ENCODE assay signal across 8 mouse cellular contexts in the genomic region with DNA sequence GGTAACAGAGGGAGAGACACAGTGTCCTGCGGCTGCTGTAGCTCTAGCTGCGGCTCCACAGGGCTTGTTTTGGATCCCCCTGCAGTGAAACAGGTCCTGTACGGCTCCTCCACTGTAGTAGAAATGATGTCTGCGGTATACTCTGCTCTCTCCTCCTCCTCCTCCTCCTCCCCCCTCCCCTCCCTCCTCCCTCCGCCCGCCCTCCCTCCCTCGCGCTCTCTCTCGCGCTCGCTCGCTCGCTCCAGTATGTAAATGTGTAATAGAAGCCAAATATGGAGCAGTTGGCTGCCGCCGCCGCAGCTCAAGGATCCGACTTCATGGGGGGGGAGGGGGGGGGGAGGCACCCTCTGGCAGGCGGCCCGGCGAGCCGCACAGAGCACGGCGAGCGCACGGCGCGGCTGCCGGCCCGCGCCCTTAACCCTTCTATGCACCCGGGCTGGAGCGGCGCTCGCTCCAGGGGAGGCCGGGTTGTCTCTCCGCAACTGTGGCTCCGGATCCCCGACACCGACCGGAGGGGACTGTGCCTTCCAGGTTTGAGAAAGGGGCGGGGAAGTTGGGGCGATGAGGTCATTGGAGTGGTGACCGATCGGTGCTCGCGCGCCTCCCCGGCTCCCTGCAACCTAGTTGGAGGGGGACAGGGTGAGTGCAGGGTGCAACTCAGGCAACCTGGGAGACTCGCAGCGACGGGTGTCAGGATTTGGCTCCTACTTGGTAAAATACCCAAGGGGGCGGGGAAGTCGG. TPM values are rescaled to one million over a fixed set of nuclear protein-coding genes. Genes with fewer than 3 reads are reported as not detected.
DNase-seq lines count a peak whose midpoint lies in the region; ATAC-seq and TF ChIP-seq lines count a peak whose summit lies in the region.

A gene (minus strand): TSS at position 156 of the 741 bp plus-strand sequence.

- no peaks in the 10 kb centered on the region for H3K36me3 ChIP-seq in hindbrain, embryonic 16.5 days (ENCODE audit: control insufficient read depth, insufficient read depth, low read length)

- H3K27ac ChIP-seq in gastrocnemius, adult 2 months: peak within 1 kb of the TSS; percentile 99
- H3K27ac ChIP-seq in hindbrain, embryonic 16.5 days (ENCODE audit: low read depth, low read length): peak within 1 kb of the TSS; percentile 97

- H3K9ac ChIP-seq in hindbrain, embryonic 16.5 days (ENCODE audit: low read depth, low read length): peak within 1 kb of the TSS; percentile 95

- intact Hi-C loops in gastrocnemius, adult 2 months (cut with DNase I): loop anchor here (5.0 to 10.0 kb wide), 5 partner anchors 140 to 393 kb away; no protein-coding TSS in a partner anchor
- intact Hi-C loops in left cerebral cortex, postnatal 25 days (cut with DNase I): loop anchor here (2.0 to 10.0 kb wide), 7 partner anchors 93 to 428 kb away; no protein-coding TSS in a partner anchor

- ATAC-seq in activated CD4-positive, CD25-positive, alpha-beta regulatory T cell, adult 4 months: peak; percentile 41
- peak; percentile 75 for ATAC-seq in hindbrain, embryonic 16.5 days

- DNase-seq in cerebellum, postnatal 4 days (ENCODE audit: low spot score in 2 of 2): peak; percentile 28 to 61
- peak; percentile 87 for DNase-seq in gastrocnemius, adult 2 months
- peak; percentile 65 to 76 for DNase-seq in left cerebral cortex, postnatal 25 days (ENCODE audit: low spot score in 2 of 2)
- DNase-seq in mesoderm, embryonic 11.5 days (ENCODE audit: low read depth, low spot score): peak; percentile 78
- DNase-seq in right cerebral cortex, postnatal 36 days (ENCODE audit: low spot score in 2 of 2): peak; percentile 61 to 67
- peak; percentile 70 to 81 for DNase-seq in urinary bladder, postnatal 4 days (ENCODE audit: low spot score in 2 of 2)

- peak within 1 kb of the TSS; percentile 80 for H3K4me3 ChIP-seq in gastrocnemius, adult 2 months
- H3K4me3 ChIP-seq in hindbrain, embryonic 16.5 days (ENCODE audit: low read length): peak within 1 kb of the TSS; percentile 89

- H3K27me3 ChIP-seq in hindbrain, embryonic 16.5 days (replicated peaks; ENCODE audit: control insufficient read depth, insufficient read depth, low read length): no peaks in the 10 kb centered on the region

- no peaks in the 10 kb centered on the region for H3K9me3 ChIP-seq in hindbrain, embryonic 16.5 days (ENCODE audit: control insufficient read depth, low read length)

- peaks cover 28% of the 10 kb centered on the region for H3K4me1 ChIP-seq in hindbrain, embryonic 16.5 days (ENCODE audit: control insufficient read depth, insufficient read depth, low read depth, low read length)

- peak within 1 kb of the TSS; percentile 78 for H3K4me2 ChIP-seq in hindbrain, embryonic 16.5 days (ENCODE audit: low read length)

- 0% methylated on average over 31 of the region's 53 CpGs for WGBS in hindbrain, embryonic 16.5 days

- no peak for TF ChIP-seq CTCF in gastrocnemius, adult 2 months (IDR thresholded peaks at IDR 0.05)

RNA-seq across cellular contexts. Expression of the gene that starts here (rescaled TPM):
- 10 to 100 TPM; 28.1 to 32.9 TPM for polyA plus RNA-seq in activated CD4-positive, CD25-positive, alpha-beta regulatory T cell, adult 4 months (2017; shearing (Covaris generic))
- total RNA-seq in gastrocnemius, adult 2 months (2021): 10 to 100 TPM; 40.4 to 56.3 TPM
- polyA plus RNA-seq in hindbrain, embryonic 16.5 days (2015; fragmentation: Nextera tagmentation; extraction: Ambion mirVana): 7.5 and 8.3 TPM in 2 replicates
- total RNA-seq in left cerebral cortex, postnatal 25 days (2021): 100 to 1,000 TPM; 158 to 167 TPM

Comparison
In these comparisons a context has a peak if more than half of its experiments do, and no peak if none do; other contexts are left out.
1. Peak in every context shown above with its lines: DNase-seq, ATAC-seq, H3K4me3 ChIP-seq and H3K27ac ChIP-seq.